Mouse (Mus musculus) adrenal gland, adult 2 months (tissue): Measurements from ENCODE around the gene Lrrc8d. TPM values are rescaled to one million over a fixed set of nuclear protein-coding genes. Genes with fewer than 3 reads are reported as not detected.

Experiments used
- DNase-seq: peaks from one replicate; pipeline ENCODE4 v3.0.0; 2021
- long read RNA-seq: library from polyadenylated mRNA; stranded (forward); transcript quantifications from one replicate; pipeline ENCODE4 v2.0.0, GENCODE M21; 2021
- polyA plus RNA-seq: library from polyadenylated mRNA; depleted of rRNA; stranded (reverse); fragments of >200 nt; gene quantifications from 2 replicates; pipeline ENCODE4 v1.2.3, GENCODE M21; 2012; rRNA removed
- total RNA-seq, 2 experiments: library from RNA; stranded (reverse); gene quantifications; 2 replicates each; pipeline ENCODE4 v1.2.3; 2021

Gene Lrrc8d
- total RNA-seq, result 100 to 1,000 TPM; 105 to 127 TPM
- polyA plus RNA-seq, result 20.4 and 31.8 TPM in 2 replicates
- long read RNA-seq, transcript Lrrc8d-201 (3 exons, 3,923 nt), result minor isoform, 13 of 56 reads
- long read RNA-seq, transcript Lrrc8d-209 (2 exons, 593 nt), result major isoform, 17 of 56 reads
- long read RNA-seq, transcript Lrrc8d-202 (3 exons, 3,929 nt), result minor isoform, 7 of 56 reads
- long read RNA-seq, partial matches to known transcripts, result 2 of 56 reads
- long read RNA-seq, other reads (novel, unspliced or antisense), result 16 of 56 reads

DNA sequence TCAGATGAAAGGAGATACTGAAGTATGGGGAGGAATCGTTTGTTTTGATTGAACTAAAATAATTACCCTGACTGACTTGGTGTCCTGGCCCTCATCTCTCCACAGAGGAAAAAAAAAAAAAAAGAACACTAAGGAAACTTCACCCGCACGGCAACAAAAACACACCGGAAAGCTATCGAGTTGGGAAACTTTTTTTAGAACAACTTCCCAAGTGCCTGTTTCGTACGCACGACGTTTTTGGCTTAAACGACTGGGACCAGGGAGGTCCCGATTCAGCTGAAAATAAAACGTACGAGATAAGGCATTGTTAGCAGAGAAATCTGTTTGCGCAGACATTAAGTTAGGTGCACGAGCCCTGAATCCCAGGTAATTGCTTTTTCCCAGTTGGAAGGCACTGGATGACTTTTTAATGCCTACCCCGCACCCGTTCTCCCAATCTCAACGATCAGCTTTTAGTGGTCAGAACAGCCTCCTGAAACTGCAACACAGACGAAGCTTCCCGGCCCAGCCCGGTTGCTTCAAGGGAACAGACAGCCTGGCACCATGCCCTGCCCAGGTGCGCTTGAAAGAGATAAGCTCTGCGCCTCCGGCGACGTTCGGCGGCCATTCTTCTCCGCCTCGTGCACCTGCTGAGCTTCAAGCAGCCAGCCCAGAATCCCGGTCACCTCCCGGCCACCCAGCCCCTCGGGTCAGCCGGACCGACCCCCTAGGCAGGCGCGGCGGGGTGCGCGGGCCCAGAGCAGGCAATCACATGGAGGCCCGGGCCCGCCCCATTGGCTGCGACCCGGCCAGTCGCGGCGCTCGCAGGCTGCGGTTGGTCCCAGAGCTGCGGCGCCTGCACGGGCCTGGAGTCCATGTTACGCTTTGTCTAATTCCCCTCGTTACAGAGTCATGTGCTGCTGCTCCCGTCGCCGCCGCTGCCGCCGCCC is at the start of gene Lrrc8d:
Gene Lrrc8d, plus strand, starts transcription at position 829 of the 929 bp plus-strand sequence.
- peak; percentile 94 for DNase-seq

- no peak for DNase-seq
Measured at GRCm38 (mm10) chr5:105650728-105651479, 48.9 kb upstream of the Lrrc8d start.

DNA sequence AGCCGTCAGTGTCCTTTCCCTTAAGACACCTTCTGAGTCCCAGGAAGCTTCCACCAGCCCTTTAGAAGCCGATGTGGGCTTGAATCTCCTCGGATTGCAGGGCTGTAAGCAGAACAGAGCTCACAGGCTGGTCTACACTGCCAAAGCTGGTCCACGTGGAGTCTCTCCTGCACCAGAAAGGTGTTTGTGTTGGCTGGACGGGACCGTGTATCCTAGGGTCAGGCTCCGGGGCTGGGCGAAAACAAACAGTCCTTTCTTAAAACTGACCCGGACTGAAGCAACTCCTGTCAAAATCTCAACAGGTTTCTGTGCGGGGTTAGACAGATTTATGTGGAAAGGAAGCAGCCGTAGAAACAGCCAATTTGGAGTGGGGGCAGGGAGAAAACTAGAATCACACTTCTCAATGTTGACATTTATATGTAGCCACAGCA is 48.2 kb upstream of the Lrrc8d start:
- DNase-seq, result no peak

- DNase-seq, result peak; percentile 82
Measured at GRCm38 (mm10) chr5:105654237-105655063, 45.3 kb upstream of the Lrrc8d start.

GRCm38 (mm10) chr5:105655100-105655734 is 44.6 kb upstream of the Lrrc8d start:
- DNase-seq, result no peak

- no peak for DNase-seq
Measured at GRCm38 (mm10) chr5:105661894-105662293, 37.9 kb upstream of the Lrrc8d start.

- no peak for DNase-seq
Measured at GRCm38 (mm10) chr5:105666930-105667329, 32.8 kb upstream of the Lrrc8d start.

DNA sequence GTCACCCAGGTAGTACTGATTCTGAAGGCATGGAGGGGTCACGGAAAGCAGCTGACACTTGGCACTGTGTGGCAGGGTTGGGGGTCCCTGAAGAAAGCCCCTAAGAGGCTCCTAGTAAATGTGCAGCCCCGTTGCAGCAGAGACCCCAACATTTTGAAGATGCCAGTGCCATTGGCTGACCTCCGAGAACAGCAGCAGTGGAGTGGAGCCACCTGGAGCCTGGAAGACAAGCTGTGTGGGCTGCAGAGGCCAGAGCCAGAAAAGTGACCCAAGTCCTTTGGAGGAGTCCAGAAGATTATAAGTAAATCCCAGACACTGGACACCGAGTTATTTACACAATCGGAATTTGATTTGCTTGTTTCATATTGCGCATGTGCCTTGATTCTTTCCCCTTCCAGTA is 32.4 kb upstream of the Lrrc8d start:
- no peak for DNase-seq

DNA sequence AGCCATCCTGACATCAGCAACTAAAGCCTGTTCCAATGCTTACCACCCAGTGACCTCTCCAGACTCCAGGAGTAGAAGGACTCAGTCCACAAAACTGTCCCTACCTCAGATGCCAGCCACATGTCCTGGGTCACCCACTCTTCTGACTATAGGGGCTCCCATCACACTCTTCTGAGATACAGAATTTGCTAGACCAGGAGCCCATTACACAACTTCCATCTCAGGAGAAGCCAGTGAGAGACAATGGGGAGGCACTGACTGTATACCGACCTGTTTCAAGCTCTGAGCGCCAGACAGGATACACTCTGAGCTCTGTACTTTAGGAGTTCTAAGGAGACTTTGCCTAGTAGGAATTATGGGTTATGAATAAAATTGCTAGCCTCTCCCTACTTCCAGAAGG is 30.7 kb upstream of the Lrrc8d start:
- DNase-seq, result no peak

DNA sequence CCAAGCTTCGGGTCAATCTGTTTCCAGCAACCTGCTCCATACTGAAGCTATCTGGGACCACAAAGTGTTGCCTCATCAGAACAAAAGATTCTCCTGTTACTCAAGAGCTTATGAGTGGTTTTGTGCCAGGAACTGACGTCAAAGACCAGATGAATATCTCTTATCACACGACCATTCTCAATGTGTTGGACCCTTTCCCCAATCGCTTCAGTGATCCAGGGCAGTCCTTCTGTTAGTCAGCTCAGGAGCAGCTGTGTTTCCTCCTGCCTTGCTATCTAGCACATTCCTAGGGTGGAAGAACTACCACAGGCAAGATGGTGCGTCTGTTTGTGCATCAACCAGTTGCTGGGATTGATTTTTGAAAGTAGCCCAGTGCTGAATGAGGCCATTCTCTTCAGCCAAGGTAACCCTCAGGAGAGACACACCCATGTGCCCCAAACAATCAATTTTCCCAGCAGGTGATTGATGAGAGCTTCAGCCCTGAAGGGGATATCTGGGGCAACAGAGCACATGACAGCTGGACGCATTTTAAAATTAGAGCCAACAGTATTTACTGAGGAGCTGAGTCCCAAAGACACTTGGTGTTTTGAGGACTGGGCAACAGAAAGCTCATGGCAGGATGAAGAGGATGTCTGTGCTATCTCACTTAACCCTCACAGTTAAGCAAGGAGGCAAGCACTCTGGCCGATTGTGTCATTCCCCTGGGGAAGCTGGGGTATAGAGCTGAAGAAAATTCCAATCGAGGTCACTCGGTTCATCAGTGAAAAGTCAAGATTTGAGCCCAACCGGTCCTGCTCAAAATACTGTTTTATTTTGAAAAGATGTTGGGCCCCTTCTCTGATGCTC is 30.0 kb upstream of the Lrrc8d start:
- no peak for DNase-seq

- DNase-seq, result no peak
Measured at GRCm38 (mm10) chr5:105672332-105672731, 27.4 kb upstream of the Lrrc8d start.

- no peak for DNase-seq
Measured at GRCm38 (mm10) chr5:105675511-105675910, 24.3 kb upstream of the Lrrc8d start.

- DNase-seq, result no peak
Measured at GRCm38 (mm10) chr5:105677071-105677470, 22.7 kb upstream of the Lrrc8d start.

DNA sequence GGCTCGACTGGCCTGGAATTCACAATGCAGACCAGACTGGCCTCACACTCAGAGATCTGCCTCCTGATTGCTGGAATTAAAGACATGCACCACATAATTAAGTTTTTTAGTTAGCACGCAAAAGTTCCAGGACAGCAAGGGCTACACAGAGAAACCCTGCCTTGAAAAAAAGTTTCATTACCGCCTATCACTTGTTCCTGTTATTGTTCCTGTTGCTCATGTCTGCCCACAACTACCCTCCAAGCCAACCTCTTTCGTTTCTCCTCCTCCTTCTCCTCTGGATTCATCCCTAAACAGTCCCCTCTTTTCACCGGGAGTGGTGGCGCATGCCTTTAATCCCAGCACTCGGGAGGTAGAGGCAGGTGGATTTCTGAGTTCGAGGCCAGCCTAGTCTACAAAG is 21.5 kb upstream of the Lrrc8d start:
- no peak for DNase-seq

DNA sequence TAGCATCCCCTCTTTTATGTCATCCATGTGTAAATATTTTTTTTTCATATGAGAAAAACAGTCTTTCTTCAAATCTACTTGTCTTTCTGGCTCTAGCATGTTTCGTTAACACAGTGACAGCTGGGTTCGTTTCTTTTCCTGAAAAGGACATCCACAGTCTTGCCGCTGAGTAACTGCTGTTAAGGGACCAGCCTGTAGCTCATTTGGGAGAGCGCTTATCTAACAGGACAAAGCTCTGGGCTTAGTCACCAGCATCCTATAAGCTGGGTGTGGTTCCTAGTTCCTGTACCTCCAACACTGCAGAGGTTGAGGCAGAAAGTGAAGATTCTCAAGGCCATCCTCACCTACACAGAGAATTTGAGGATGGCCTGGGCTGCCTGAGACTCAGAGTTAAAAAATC is 20.5 kb upstream of the Lrrc8d start:
- DNase-seq, result no peak

DNA sequence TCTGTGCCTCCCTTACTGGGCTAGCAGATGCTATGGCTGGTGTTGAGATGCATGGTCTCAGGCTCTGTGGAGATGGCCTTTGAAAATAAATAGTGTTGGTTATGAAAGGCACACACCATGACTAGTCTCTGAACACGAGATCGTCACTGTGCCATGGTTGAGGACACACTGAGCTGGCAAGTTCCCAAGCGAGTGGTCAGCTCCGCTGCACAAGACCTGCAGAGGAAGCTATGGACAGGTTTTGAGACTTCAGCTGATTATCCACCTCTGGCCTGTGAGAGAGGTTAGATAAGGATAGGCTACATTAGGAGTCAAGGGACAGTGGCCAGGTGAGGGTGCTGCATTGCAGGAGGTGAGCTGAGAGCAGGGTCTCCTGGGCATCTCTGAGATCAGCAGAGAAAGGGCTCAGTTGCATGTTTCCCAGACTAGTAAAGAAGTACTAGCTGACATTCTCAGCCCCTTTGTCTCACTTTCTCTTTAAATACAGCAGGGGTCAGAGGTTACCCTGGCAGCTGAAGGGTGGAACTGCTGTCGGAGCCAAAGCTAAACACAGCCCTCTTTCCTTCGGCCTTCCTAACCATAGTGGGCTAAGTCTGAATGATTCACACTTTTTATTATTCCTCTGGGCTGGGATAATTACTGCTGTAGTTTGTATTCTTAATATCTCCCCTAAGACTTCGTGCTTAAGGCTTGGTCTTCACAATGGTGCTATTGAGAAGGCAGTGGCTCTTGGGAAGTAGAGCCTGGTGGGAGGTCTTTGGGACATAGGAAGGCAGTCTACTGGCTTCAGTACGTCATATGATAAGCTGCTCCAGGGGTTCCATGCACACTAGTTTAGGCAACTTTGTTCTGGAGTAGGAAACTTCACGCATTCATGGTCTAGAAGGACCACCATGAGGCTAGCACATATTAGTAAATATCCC is 19.6 kb upstream of the Lrrc8d start:
- no peak for DNase-seq

- DNase-seq, result no peak
Measured at GRCm38 (mm10) chr5:105682143-105682611, 17.6 kb upstream of the Lrrc8d start.

- peak; percentile 17 for DNase-seq
Measured at GRCm38 (mm10) chr5:105683912-105684350, 15.8 kb upstream of the Lrrc8d start.
